ENCODE assay signal across 28 mouse cellular contexts in genomic region chr10:117579210-117579609, GRCm38 (mm10). TPM values are rescaled to one million over a fixed set of nuclear protein-coding genes. Genes with fewer than 3 reads are reported as not detected.
"Had no signal": no experiment of that assay in that cellular context is flagged by ENCODE, and none has a peak within 500 bp of the region (broad histone marks: within the 10 kb centered on the region; RNA-seq: fewer than 3 reads in every experiment).

No protein-coding gene starts in this region.

- ATAC-seq: forebrain, embryonic 13.5 days; forebrain, embryonic 14.5 days; forebrain, embryonic 15.5 days; forebrain, embryonic 16.5 days; forebrain, postnatal 0 days had no signal

- H3K27ac ChIP-seq: embryonic facial prominence, embryonic 10.5 days; embryonic facial prominence, embryonic 12.5 days; embryonic facial prominence, embryonic 13.5 days; embryonic facial prominence, embryonic 15.5 days; forebrain, embryonic 10.5 days; forebrain, embryonic 12.5 days; forebrain, embryonic 13.5 days; forebrain, embryonic 15.5 days; gastrocnemius, adult 2 months; heart, adult 2 months; heart, embryonic 10.5 days had no signal

- H3K9ac ChIP-seq: embryonic facial prominence, embryonic 12.5 days; embryonic facial prominence, embryonic 13.5 days; embryonic facial prominence, embryonic 15.5 days; forebrain, embryonic 12.5 days; forebrain, embryonic 13.5 days; forebrain, embryonic 15.5 days; forebrain, postnatal 0 days had no signal

- H3K4me2 ChIP-seq: embryonic facial prominence, embryonic 12.5 days; embryonic facial prominence, embryonic 13.5 days; embryonic facial prominence, embryonic 15.5 days; forebrain, embryonic 12.5 days; forebrain, embryonic 13.5 days; forebrain, embryonic 15.5 days had no signal

- H3K27me3 ChIP-seq: embryonic facial prominence, embryonic 12.5 days; embryonic facial prominence, embryonic 15.5 days; forebrain, embryonic 12.5 days; forebrain, embryonic 13.5 days; forebrain, embryonic 15.5 days had no signal

- H3K36me3 ChIP-seq: embryonic facial prominence, embryonic 10.5 days; embryonic facial prominence, embryonic 12.5 days; embryonic facial prominence, embryonic 13.5 days; embryonic facial prominence, embryonic 15.5 days; forebrain, embryonic 10.5 days; forebrain, embryonic 12.5 days; forebrain, embryonic 15.5 days; heart, embryonic 10.5 days had no signal

- H3K9me3 ChIP-seq: embryonic facial prominence, embryonic 10.5 days; embryonic facial prominence, embryonic 12.5 days; embryonic facial prominence, embryonic 13.5 days; embryonic facial prominence, embryonic 15.5 days; forebrain, embryonic 10.5 days; forebrain, embryonic 12.5 days; forebrain, embryonic 13.5 days; forebrain, embryonic 15.5 days; heart, embryonic 10.5 days had no signal

- H3K4me3 ChIP-seq: embryonic facial prominence, embryonic 10.5 days; embryonic facial prominence, embryonic 12.5 days; embryonic facial prominence, embryonic 13.5 days; embryonic facial prominence, embryonic 15.5 days; erythroblast, embryonic 14.5 days; forebrain, embryonic 10.5 days; forebrain, embryonic 12.5 days; forebrain, embryonic 13.5 days; forebrain, embryonic 15.5 days; gastrocnemius, adult 2 months; heart, adult 2 months; heart, embryonic 10.5 days had no signal

- H3K4me1 ChIP-seq: forebrain, embryonic 12.5 days; forebrain, embryonic 13.5 days; forebrain, embryonic 15.5 days; heart, embryonic 10.5 days had no signal

- DNase-seq: cerebellum, adult 9-10 months; cerebellum, adult 9-11 months; cerebellum, postnatal 10 days; cerebellum, postnatal 14 days; cerebellum, postnatal 25 days; cerebellum, postnatal 36 days; embryo, embryonic 11 days; forebrain, postnatal 0 days; gastrocnemius, adult 2 months; gastrocnemius, postnatal 10 days; gastrocnemius, postnatal 14 days; gastrocnemius, postnatal 25 days; gastrocnemius, postnatal 36 days; heart, adult 11 months; heart, adult 18-20 months; heart, adult 2 months had no signal

RNA-seq across cellular contexts. Expression of gene Cpm, which starts 50.1 kb away (rescaled TPM):
- polyA plus RNA-seq: erythroblast, embryonic 14.5 days had no signal
